Mouse (Mus musculus): Measurements from ENCODE around the gene Slc16a10. TPM values are rescaled to one million over a fixed set of nuclear protein-coding genes. Genes with fewer than 3 reads are reported as not detected.
A peak's percentile ranks its signal among the peaks of the same experiment; 100 is the strongest.

Slc16a10 gene
- total RNA-seq, 2 experiments from 2014 or later = 4.8 to 4.9 TPM

- Histone ChIP-seq H3K4me3 (peak overlapping the region; percentile 76), H3K27ac (peak overlapping the region; percentile 76)
- no peak for TF ChIP-seq CTCF (conservative IDR thresholded peaks at IDR 0.05)
- peak in 1 of 2 experiments; percentile 25 for DNase-seq (ENCODE audit: low spot score in 2 of 2)
These were observed 824 bp downstream of the Slc16a10 start for GRCm38 (mm10) chr10:40141016-40141851.

- no peak overlapping the region for H3K4me3 ChIP-seq
- H3K27ac ChIP-seq = no peak overlapping the region
- DNase-seq (ENCODE audit: low spot score in 2 of 2) = no peak
- no peak for TF ChIP-seq CTCF (conservative IDR thresholded peaks at IDR 0.05)
These were observed 2.4 kb downstream of the Slc16a10 start for GRCm38 (mm10) chr10:40139646-40140045.

GRCm38 (mm10) chr10:40135807-40136778, 6.0 kb downstream of the Slc16a10 start:
- DNase-seq (ENCODE audit: low spot score in 2 of 2) = no peak
- peak; percentile 61 for TF ChIP-seq CTCF (conservative IDR thresholded peaks at IDR 0.05)

GRCm38 (mm10) chr10:40134906-40135305, 7.2 kb downstream of the Slc16a10 start:
- TF ChIP-seq CTCF (conservative IDR thresholded peaks at IDR 0.05) = no peak
- Histone ChIP-seq H3K27ac (no peak overlapping the region), H3K4me3 (no peak overlapping the region)
- no peak for DNase-seq (ENCODE audit: low spot score in 2 of 2)

More at GRCm38 (mm10) chr10:40135807-40136778, 6.0 kb downstream of the Slc16a10 start:
- Histone ChIP-seq H3K4me3 (no peak overlapping the region), H3K27ac (no peak overlapping the region)

- DNase-seq (ENCODE audit: low spot score in 2 of 2) = no peak
- Histone ChIP-seq H3K4me3 (no peak overlapping the region), H3K27ac (no peak overlapping the region)
- no peak for TF ChIP-seq CTCF (conservative IDR thresholded peaks at IDR 0.05)
These were observed 8.4 kb downstream of the Slc16a10 start for GRCm38 (mm10) chr10:40133636-40134035.

- DNase-seq (ENCODE audit: low spot score in 2 of 2) = no peak
- no peak overlapping the region for H3K27ac ChIP-seq
- H3K4me3 ChIP-seq = no peak overlapping the region
- no peak for TF ChIP-seq CTCF (conservative IDR thresholded peaks at IDR 0.05)
These were observed 10.2 kb downstream of the Slc16a10 start for GRCm38 (mm10) chr10:40131690-40132418.

GRCm38 (mm10) chr10:40130126-40130525, 11.9 kb downstream of the Slc16a10 start:
- no peak overlapping the region for H3K27ac ChIP-seq
- no peak overlapping the region for H3K4me3 ChIP-seq
- no peak for DNase-seq (ENCODE audit: low spot score in 2 of 2)
- no peak for TF ChIP-seq CTCF (conservative IDR thresholded peaks at IDR 0.05)

- no peak overlapping the region for H3K27ac ChIP-seq
- no peak for DNase-seq (ENCODE audit: low spot score in 2 of 2)
- H3K4me3 ChIP-seq = no peak overlapping the region
- TF ChIP-seq CTCF (conservative IDR thresholded peaks at IDR 0.05) = no peak
These were observed 12.9 kb downstream of the Slc16a10 start for GRCm38 (mm10) chr10:40129134-40129533.

- Histone ChIP-seq H3K27ac (no peak overlapping the region), H3K4me3 (no peak overlapping the region)
- no peak for DNase-seq (ENCODE audit: low spot score in 2 of 2)
- TF ChIP-seq CTCF (conservative IDR thresholded peaks at IDR 0.05) = no peak
These were observed 13.6 kb downstream of the Slc16a10 start for GRCm38 (mm10) chr10:40128497-40128896.

- DNase-seq (ENCODE audit: low spot score in 2 of 2) = no peak
These were observed 16.9 kb downstream of the Slc16a10 start for GRCm38 (mm10) chr10:40125200-40125599.

GRCm38 (mm10) chr10:40124570-40124969, 17.5 kb downstream of the Slc16a10 start:
- no peak for DNase-seq (ENCODE audit: low spot score in 2 of 2)
- H3K27ac ChIP-seq = no peak overlapping the region
- no peak for TF ChIP-seq CTCF (conservative IDR thresholded peaks at IDR 0.05)
- no peak overlapping the region for H3K4me3 ChIP-seq

More at GRCm38 (mm10) chr10:40125200-40125599, 16.9 kb downstream of the Slc16a10 start:
- no peak overlapping the region for H3K27ac ChIP-seq
- no peak overlapping the region for H3K4me3 ChIP-seq
- TF ChIP-seq CTCF (conservative IDR thresholded peaks at IDR 0.05) = no peak

- no peak for TF ChIP-seq CTCF (conservative IDR thresholded peaks at IDR 0.05)
- Histone ChIP-seq H3K4me3 (no peak overlapping the region), H3K27ac (no peak overlapping the region)
- no peak for DNase-seq (ENCODE audit: low spot score in 2 of 2)
These were observed 18.0 kb downstream of the Slc16a10 start for GRCm38 (mm10) chr10:40124096-40124495.
